Mouse (Mus musculus): Measurements from ENCODE around the gene BC025920.

- TF ChIP-seq CTCF (IDR thresholded peaks at IDR 0.05; ENCODE audit: low read depth): no peak
- TF ChIP-seq EP300 (IDR thresholded peaks at IDR 0.05; ENCODE audit: low read depth): no peak
Measured at GRCm38 (mm10) chr10:81656174-81656573, 50.1 kb downstream of the BC025920 start.

Measured in heart, postnatal 0 days (tissue).